Mouse (Mus musculus): ENCODE data around the gene Trp73.

Trp73 gene

GRCm38 (mm10) chr4:154140182-154140212 is at the start of gene Trp73:
Trp73 (minus strand) TSS chr4:154140208.
- DNase-seq, result no peak

DNA sequence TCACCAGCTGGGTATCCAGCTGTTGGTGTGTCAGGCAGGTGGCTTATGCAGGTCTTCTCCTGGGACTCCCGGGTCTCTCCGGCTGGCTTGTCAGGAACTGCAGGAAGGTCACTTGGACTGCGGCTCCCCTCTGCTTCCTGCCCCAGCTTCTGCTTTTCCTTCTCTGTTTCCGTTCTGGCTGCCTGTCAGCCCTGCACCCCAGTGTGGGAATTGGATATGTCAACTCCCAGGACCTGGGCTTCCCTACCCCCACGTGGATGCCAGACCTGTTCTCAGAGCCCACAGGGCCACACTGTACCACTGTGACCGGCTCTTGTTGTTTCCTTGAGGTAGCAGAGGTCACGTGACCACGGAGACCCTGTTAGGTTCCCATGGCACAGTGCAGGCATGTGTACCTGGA is 48.9 kb upstream of the Trp73 start:
- DNase-seq, result peak; percentile 33

DNA sequence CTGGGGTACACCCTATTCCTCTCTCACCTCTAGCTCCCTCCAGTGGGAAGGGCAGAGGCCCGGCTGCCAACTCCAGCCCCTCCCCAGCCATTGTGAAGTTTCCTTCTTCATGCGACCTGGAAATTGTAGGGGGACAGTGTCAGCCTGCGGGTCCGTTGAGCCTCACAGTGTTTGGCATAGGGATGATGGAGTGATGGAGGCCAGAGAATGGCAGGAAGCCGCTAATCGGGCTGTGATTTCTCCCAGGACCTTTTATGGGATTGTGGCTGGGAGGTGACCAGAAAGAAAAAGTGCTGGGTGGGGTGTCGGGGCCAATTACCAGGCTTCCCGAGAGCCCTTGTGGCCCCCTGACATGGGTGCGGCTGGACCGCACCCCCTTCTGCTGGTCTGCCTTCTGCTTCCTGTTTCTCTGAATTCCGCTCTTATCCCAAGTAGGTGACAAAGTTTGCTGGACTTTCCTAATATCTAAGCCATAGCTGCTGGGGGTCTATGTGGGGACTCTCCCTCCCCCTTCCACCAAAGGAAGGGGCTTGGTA is 46.1 kb upstream of the Trp73 start:
- no peak for DNase-seq

- no peak for DNase-seq
Measured at GRCm38 (mm10) chr4:154185001-154185400, 45.0 kb upstream of the Trp73 start.

GRCm38 (mm10) chr4:154183566-154183965 is 43.6 kb upstream of the Trp73 start:
- peak; percentile 46 for DNase-seq

- DNase-seq, result no peak
Measured at GRCm38 (mm10) chr4:154181001-154181400, 41.0 kb upstream of the Trp73 start.

DNA sequence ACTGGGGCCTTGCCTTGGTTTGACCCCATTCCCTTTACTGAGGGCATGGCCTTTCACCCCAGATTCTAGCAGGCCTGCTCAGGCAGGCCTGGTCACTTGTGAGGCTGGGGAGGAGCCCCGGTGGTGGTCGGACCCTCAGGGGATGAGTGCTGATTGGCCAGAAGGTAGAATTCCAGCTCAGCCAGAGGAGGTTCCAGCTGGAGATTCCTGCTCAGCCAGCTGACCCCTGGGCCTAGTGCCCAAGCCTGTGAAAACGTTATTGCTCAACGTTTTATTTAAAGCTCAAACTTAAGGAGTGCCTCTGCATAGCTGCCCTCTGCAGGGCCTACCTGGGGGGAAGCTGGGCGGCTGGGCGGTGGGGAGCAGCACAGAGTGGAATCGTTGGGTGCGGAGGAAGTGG is 37.2 kb upstream of the Trp73 start:
- no peak for DNase-seq

GRCm38 (mm10) chr4:154171931-154172604 is 32.1 kb upstream of the Trp73 start:
- DNase-seq, result no peak

DNA sequence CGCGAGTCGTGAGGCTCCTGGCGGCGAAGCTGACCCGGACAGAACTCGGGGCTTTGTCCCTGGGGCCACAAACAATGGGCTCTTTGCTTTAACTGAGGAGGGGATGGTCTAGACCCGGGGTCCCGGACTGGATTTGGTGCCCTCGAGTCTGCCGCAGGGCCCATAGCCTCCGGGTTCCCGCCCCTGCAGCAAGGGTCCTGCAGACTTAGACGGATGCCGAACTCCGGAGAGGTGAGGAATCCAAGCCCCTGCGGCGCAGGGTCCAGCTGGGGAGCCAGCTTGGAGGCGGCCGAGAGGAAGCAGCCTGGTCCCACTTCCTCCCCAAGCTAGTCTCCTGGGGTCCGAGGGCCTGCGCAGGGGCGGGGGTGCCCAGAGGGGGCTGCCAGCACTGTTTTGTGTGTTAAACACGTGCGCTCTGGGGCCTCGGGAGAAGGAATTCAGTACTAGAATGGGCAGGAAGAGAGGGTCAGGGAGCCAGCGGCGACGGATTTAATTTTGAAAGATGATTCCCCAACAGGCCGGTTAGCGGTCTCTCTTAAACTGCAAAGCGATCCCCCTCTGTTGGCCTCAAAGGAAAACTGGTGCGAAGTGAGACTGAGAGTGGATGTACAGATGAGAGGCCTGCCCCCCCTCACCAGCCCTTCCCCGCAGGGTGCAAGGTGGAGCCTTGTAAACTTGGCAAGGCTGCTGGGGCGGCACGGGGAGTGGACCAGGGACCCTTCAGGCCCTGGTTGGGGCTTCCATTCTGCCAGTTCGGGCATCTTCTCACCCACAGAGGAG is 31.3 kb upstream of the Trp73 start:
- DNase-seq, result no peak

DNA sequence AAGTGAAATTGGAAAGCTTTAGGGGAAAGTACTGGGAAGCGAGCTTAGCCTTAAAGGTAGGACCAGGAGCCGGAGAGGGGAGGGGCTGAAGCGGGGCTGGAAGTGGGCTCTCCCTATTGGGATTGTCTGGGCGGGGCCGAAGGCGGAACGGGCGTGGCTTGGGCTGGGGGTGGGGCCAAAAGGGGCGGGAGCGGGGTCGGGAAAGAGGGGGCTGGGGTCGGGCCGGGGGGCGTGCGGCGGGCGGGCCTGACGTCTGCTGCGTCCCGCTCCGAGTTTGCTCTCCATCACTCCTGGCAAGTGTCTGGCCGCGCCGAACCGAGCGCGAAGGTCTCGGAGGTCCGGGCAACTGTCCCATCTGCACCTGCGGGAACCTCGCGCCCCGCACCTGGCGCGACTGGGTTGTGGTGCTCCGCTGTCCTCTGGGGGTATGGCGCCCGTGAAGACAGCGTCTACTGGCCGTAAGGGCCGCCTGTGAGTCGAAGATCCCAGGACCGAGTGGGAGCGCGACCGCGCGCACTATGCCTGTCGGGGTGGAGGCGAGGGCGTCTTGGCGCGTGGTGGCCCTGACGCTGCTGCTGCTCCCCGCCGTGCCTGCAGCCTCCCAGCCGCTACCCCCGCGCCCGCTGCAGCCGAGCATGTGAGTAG is 30.6 kb upstream of the Trp73 start, which contains the start of gene Megf6:
Megf6 (plus strand) TSS at position 225 of the 645 bp plus-strand sequence.
- peak; percentile 53 for DNase-seq

- DNase-seq, result no peak
Measured at GRCm38 (mm10) chr4:154170021-154170420, 30.0 kb upstream of the Trp73 start.

DNA sequence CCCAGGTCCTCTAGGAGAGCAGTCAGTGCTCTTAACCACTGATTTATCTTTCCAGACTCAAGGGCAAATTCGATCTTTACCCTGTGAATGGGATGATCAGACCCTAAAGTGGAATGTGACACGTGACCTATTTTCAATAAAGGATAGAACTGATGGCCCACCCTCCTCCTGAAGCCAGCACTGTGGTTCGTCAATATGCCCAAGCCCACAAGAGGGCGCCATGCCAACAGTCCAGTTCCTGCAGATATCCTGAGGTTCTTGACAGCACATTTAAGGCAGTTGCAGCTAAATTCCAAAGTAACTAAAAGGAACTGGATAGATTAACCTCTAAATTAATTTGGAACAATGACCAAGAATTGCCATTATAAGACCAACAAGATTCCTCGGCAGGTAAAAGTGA is 27.0 kb upstream of the Trp73 start:
- peak; percentile 71 for DNase-seq

DNA sequence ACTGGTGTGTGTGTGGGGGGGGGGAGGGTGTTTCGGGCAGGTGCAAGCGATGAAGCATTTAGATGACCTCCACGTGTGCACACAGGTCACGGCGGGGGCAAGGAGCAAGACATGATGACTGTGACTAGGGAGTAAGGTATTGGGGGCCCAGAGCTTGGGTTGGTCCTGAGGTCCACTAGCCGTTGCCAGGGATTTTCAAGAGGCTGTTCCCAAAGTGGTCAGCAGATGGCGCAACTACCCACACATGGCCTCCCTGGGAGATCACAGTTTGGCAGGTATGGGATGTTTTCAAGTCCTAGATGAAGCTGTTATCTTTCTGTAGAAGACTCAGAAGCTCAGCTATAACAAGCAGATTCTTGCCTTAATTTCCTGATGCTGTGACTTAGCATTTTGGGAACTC is 23.3 kb upstream of the Trp73 start:
- peak; percentile 76 for DNase-seq

GRCm38 (mm10) chr4:154160538-154161390 is 20.8 kb upstream of the Trp73 start, which contains the start of gene Tprgl:
Tprgl (minus strand) TSS chr4:154160666.
- peak; percentile 98 for DNase-seq

- DNase-seq, result no peak
Measured at GRCm38 (mm10) chr4:154159961-154160537, 20.0 kb upstream of the Trp73 start.

DNA sequence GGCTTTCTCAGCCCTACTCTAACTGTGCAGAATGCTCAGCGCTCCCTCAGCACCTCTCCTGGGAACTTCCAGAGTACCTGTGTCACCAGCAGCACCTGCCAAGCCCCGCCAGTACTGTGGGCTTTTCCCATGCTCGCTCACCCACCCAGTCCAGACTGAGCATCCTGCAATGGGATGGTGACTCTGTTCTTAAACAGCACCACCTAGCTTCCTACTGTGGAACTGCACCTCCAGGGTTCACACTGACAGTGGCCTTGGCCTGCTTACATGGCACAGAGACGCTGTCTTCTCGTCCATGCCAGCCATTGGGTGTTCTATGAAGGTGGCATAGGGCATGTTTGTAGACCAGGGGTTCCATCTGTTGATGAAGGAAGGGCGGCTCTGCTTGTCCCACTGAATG is 19.0 kb upstream of the Trp73 start:
- DNase-seq, result peak; percentile 88

GRCm38 (mm10) chr4:154157970-154158662 is 18.1 kb upstream of the Trp73 start:
- DNase-seq, result no peak

DNA sequence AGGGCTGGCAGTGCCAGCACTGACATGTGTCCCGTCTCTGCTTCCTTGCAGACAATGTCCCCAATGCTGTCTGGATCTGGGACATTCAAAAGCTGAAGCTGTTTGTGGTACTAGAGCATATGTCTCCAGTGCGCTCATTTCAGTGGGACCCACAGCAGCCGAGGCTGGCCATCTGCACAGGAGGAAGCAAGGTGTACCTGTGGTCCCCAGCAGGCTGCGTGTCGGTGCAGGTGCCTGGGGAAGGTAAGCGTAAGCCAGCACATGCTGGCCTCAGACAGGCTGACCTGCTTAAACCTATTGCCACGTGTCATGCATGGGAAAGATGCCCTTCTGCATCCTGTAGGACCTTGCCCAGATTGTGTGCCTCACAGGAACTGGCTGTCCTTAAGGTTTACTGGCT is 16.0 kb upstream of the Trp73 start:
- no peak for DNase-seq

GRCm38 (mm10) chr4:154154104-154154503 is 14.1 kb upstream of the Trp73 start:
- no peak for DNase-seq

DNA sequence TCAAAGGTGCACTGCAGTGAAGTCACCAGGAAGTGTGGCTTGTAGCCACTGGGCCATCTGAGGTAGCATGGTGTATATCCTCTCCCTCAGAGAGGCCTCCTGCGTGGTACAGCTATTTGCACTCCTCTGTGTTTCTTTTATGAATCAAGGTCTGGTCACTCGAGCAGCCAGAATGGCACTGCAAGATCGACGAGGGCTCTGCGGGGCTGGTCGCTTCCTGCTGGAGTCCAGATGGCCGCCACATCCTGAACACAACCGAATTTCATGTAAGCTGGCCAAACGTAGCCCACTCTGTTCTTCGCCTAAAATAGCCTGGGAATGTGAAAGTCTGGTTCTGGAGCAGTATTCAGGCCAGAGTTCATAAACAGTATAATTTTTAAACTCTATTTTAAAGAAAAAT is 6.3 kb upstream of the Trp73 start:
- DNase-seq, result no peak

DNA sequence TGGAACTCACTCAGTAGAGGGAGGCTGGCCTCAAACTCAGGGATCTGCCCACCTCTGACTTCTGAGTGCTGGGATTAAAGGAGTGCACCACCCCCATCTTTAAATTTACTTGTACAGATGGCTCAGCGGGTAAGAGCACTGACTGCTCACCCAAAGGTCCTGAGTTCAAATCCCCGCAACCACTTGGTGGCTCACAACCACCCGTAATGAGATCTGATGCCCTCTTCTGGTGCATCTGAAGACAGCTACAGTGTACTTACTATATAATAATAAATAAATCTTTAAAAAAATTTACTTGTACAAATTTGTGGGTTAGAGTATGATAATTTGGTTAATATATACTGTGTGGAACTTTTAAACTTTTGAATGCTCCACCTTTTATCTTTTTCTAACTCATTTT is 4.7 kb upstream of the Trp73 start:
- DNase-seq, result no peak
